Mouse (Mus musculus): ENCODE results near the gene Kmt5a. TPM values are rescaled to one million over a fixed set of nuclear protein-coding genes. Genes with fewer than 3 reads are reported as not detected.

The Kmt5a gene
- polyA plus RNA-seq, 1 experiment from 2014 or later, result 45.4 TPM

DNA sequence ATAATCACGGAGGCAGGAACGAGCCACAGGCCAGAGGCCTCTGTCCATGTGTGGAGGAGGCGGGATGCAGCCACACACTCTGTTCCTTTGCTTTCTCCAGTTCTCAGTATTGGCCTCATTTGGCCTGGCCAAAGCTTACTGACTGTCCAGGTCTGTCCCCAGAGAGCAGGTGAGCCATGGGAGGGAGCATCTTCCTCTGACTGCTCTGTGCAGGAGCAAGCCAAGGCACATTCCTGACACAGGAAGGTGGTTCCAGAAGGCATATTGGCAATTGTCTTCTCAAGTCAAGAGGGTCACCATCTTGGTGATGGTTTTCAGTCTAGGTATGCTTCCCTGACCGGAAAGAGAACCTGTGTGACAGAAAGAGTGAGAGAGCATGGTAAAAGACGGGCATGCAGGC, 23.7 kb downstream of the Kmt5a start:
- no peaks in the 10 kb centered on the region for H3K9me3 ChIP-seq (replicated peaks)
- H3K27me3 ChIP-seq, result no peaks in the 10 kb centered on the region
- ATAC-seq (ENCODE audit: low read depth), result no peak
- H3K9ac ChIP-seq, result no peak overlapping the region
- no peak for DNase-seq
- H3K4me2 ChIP-seq, result no peak overlapping the region
- H3K36me3 ChIP-seq, result peaks cover 61% of the 10 kb centered on the region
- H3K4me1 ChIP-seq (replicated peaks), result no peaks in the 10 kb centered on the region
- H3K27ac ChIP-seq, result no peak overlapping the region
- H3K4me3 ChIP-seq (replicated peaks), result no peak overlapping the region
- 83% methylated on average over 5 of the region's 5 CpGs for WGBS (ENCODE audit: insufficient replicate concordance)

DNA sequence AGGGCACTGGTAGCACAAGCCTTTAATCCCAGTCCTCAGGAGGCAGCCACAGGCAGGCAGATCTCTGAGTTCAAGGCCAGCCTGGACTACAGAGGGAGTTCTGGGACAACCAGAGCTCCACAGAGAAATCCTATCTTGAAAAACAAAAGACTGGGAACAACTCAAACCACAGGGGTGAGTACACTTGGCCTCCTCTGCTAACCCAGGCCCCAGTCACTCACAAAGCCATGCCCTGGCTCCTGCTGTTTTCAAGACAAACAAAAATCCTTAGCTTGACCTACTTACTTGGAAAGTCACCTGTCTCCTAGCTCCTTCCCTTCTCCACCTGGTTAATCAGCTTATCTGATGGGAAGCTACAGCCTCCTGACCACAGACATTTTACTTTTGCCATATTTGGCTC, 25.2 kb downstream of the Kmt5a start:
- Histone ChIP-seq H3K36me3 (peaks cover 56% of the 10 kb centered on the region), H3K4me3 (replicated peaks) (no peak overlapping the region), H3K4me2 (no peak overlapping the region), H3K4me1 (replicated peaks) (no peaks in the 10 kb centered on the region), H3K9me3 (replicated peaks) (no peaks in the 10 kb centered on the region), H3K27ac (no peak overlapping the region), H3K27me3 (no peaks in the 10 kb centered on the region), H3K9ac (no peak overlapping the region)
- ATAC-seq (ENCODE audit: low read depth) (no peak), DNase-seq (no peak)

DNA sequence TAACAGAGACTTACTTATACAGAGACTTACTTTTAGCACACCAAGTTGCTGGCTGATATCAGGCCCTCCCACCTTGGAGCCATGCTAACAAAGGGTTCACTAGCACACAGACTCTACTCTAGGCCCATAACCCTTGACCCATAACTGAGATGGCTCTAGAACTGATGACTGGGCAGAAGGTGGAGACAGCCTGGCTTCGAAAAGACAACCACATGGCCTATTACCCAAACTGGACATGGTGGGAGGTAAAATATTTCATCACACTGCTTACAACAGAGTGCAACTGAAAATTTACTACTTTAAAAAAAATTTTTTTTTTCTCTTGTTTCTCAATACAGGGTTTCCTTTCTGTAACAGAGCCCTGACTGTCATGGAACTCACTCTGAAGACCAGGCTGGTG, 28.0 kb downstream of the Kmt5a start:
- Histone ChIP-seq H3K9me3 (replicated peaks) (no peaks in the 10 kb centered on the region), H3K9ac (no peak overlapping the region), H3K4me1 (replicated peaks) (no peaks in the 10 kb centered on the region), H3K36me3 (peaks cover 32% of the 10 kb centered on the region), H3K4me2 (no peak overlapping the region), H3K27me3 (no peaks in the 10 kb centered on the region), H3K4me3 (replicated peaks) (no peak overlapping the region), H3K27ac (no peak overlapping the region)
- no peak for ATAC-seq (ENCODE audit: low read depth)
- 86% methylated on average over 1 of the region's 1 CpGs for WGBS (ENCODE audit: insufficient replicate concordance)
- DNase-seq, result no peak

DNA sequence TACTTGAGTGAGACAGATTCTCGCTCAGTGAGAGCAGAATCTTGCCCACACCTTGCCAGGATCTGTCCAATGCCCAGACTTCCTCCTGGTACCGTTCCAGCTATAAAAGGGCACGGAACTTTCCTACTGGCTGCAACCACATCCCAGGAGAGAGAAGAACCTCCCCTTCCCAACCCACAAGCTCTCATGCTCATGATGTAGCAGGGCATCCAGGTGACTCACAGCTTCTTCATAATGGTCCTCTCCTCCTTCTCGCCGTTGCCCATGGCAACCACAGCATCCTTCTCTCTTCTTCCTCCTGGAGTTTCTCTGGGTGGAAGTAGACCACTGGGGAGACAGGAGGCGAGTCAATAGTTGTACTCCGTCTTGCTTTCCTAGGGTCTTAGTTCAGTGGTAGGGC, 28.6 kb downstream of the Kmt5a start:
- no peak overlapping the region for H3K4me3 ChIP-seq (replicated peaks)
- DNase-seq, result no peak
- no peak for ATAC-seq (ENCODE audit: low read depth)
- no peaks in the 10 kb centered on the region for H3K9me3 ChIP-seq (replicated peaks)
- no peak overlapping the region for H3K9ac ChIP-seq
- H3K27me3 ChIP-seq, result no peaks in the 10 kb centered on the region
- no peak overlapping the region for H3K27ac ChIP-seq
- H3K4me2 ChIP-seq, result no peak overlapping the region
- WGBS (ENCODE audit: insufficient replicate concordance), result 78% methylated on average over 7 of the region's 7 CpGs
- H3K36me3 ChIP-seq, result peaks cover 26% of the 10 kb centered on the region
- H3K4me1 ChIP-seq (replicated peaks), result no peaks in the 10 kb centered on the region; the same call in 1 of the 2 replicates

DNA sequence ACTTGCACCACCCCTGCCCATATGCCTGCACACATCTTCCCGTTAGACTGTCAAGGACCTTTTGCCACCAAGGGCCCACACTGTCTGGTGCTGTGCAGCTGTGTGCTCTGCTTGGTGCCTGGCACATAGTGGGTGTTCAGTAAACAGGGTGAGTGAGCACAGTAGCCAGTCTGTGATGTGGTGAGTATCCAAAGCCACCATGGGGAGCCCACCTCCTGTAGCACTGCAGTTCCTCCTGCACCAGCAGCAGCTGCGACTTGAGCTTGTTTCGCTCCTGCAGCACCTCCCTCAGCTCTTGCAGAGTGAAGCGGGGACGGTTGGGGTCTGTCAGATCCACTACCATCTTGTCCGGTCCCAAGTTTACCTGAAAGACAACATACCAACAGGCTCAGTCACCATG, 29.8 kb downstream of the Kmt5a start:
- 80% methylated on average over 6 of the region's 6 CpGs for WGBS (ENCODE audit: insufficient replicate concordance)
- ATAC-seq (ENCODE audit: low read depth) (no peak), DNase-seq (no peak)
- Histone ChIP-seq H3K9me3 (replicated peaks) (no peaks in the 10 kb centered on the region), H3K9ac (no peak overlapping the region), H3K4me2 (no peak overlapping the region), H3K4me1 (replicated peaks) (no peaks in the 10 kb centered on the region; the same call in 1 of the 2 replicates), H3K27ac (no peak overlapping the region), H3K36me3 (peaks cover 22% of the 10 kb centered on the region; the same call in 1 of the 2 replicates), H3K27me3 (no peaks in the 10 kb centered on the region), H3K4me3 (replicated peaks) (no peak overlapping the region)

DNA sequence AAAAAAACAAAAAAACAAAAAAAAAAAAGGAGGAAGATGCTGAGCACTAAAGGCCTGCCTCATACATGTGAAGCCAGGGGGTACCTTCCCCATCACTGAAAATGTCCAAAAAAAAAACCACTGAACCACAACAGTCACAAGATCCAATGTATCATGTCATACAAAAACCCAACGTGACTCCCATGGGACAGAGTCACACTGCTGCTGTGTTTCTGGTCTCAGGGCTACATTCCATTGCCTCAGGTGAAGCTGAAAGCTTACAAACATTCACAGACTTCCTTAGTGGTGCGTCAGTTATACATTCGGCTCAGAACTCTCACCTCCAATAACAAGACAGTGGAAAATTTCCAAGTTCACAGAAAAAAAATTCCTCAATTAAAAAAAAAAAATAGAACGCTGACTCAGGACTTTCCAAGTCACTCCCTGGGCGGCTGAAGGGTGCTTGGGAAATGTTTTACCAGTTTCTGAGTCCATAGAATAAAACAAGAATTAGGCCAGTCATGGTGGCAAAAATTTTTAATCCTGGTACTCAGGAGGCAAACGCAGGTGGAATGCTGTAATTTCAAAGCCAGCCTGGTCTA, 31.0 kb downstream of the Kmt5a start:
- H3K27me3 ChIP-seq, result no peaks in the 10 kb centered on the region
- 71% methylated on average over 6 of the region's 6 CpGs for WGBS (ENCODE audit: insufficient replicate concordance)
- H3K4me2 ChIP-seq, result no peak overlapping the region
- no peaks in the 10 kb centered on the region for H3K9me3 ChIP-seq (replicated peaks)
- ATAC-seq (ENCODE audit: low read depth), result no peak
- no peak for DNase-seq
- H3K9ac ChIP-seq, result no peak overlapping the region
- peaks cover 7% of the 10 kb centered on the region for H3K4me1 ChIP-seq (replicated peaks)
- no peak overlapping the region for H3K27ac ChIP-seq
- H3K36me3 ChIP-seq, result peaks cover 22% of the 10 kb centered on the region; the same call in 1 of the 2 replicates
- H3K4me3 ChIP-seq (replicated peaks), result no peak overlapping the region

DNA sequence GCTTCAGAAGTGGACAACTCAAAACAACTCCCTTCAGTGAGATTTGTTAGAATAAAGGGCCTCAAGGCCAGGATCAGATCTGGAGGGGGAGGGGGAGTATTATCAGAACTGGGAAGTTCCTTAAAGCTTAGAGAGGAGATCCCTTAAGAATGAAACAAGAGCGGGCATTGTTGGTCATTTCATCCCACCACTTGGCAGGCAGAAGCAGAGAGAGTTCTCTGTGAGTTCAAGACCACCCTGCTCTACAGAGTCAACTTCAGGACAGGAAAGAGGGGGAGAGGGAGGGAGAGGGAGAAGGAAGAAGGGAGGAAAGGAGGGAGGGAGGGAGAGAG, 39.1 kb downstream of the Kmt5a start:
- Histone ChIP-seq H3K4me3 (replicated peaks) (no peak overlapping the region), H3K4me1 (replicated peaks) (peaks cover 59% of the 10 kb centered on the region), H3K9ac (no peak overlapping the region), H3K27me3 (no peaks in the 10 kb centered on the region), H3K4me2 (peak overlapping the region; percentile 27), H3K27ac (peak overlapping the region; percentile 58), H3K9me3 (replicated peaks) (no peaks in the 10 kb centered on the region), H3K36me3 (no peaks in the 10 kb centered on the region)
- DNase-seq, result no peak
- no peak for ATAC-seq (ENCODE audit: low read depth)
- WGBS (ENCODE audit: insufficient replicate concordance), result 58% methylated on average over 1 of the region's 1 CpGs

DNA sequence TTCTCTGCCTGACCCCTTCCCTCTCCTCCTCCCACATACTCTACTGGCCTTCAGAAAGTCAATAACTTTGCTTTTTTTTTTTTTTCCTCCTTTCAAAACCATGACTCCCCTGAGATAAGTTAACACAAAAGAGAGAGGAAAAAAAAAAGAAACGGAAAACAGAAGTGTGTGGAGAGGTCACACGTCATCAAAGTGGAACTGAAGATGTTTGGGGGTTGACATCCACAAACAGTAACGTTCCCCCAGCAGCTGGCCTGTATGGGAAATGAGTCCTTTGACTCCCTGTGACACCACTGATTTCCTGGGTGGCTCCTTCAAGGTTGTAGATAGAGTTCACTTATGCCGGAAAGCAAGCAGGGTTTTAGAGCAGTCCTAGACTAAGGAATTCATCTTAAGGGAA, 40.4 kb downstream of the Kmt5a start:
- H3K9ac ChIP-seq, result no peak overlapping the region; the same call in 1 of the 2 replicates
- no peaks in the 10 kb centered on the region for H3K9me3 ChIP-seq (replicated peaks)
- H3K4me1 ChIP-seq (replicated peaks), result peaks cover 71% of the 10 kb centered on the region
- H3K4me2 ChIP-seq, result no peak overlapping the region
- DNase-seq (no peak), ATAC-seq (ENCODE audit: low read depth) (no peak)
- no peaks in the 10 kb centered on the region for H3K27me3 ChIP-seq
- no peak overlapping the region for H3K4me3 ChIP-seq (replicated peaks)
- H3K36me3 ChIP-seq, result no peaks in the 10 kb centered on the region
- 60% methylated on average over 4 of the region's 4 CpGs for WGBS (ENCODE audit: insufficient replicate concordance)
- no peak overlapping the region for H3K27ac ChIP-seq

DNA sequence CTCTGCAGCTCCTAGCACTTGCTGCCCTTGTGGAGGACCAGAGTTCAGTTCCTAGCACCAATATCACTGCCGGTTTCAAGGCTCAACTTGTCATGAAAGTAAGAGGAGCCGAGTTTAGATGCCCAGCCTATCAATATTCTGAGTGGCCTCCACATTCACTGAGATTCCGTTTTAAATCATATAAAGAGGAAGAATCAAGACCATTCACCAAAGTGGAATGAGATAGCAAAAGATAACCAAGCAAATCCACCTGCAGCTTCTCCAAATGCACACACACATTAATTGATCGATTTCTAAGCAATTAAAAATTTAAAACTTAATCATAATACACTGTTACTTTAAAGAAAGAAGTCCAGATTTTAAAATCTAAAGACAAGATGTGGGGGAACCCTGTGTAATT, 42.0 kb downstream of the Kmt5a start:
- Histone ChIP-seq H3K4me2 (no peak overlapping the region), H3K27me3 (no peaks in the 10 kb centered on the region), H3K9me3 (replicated peaks) (no peaks in the 10 kb centered on the region), H3K4me3 (replicated peaks) (no peak overlapping the region), H3K27ac (no peak overlapping the region), H3K36me3 (no peaks in the 10 kb centered on the region), H3K9ac (no peak overlapping the region), H3K4me1 (replicated peaks) (peaks cover 59% of the 10 kb centered on the region)
- no peak for ATAC-seq (ENCODE audit: low read depth)
- no peak for DNase-seq
- WGBS (ENCODE audit: insufficient replicate concordance), result 82% methylated on average over 4 of the region's 4 CpGs

DNA sequence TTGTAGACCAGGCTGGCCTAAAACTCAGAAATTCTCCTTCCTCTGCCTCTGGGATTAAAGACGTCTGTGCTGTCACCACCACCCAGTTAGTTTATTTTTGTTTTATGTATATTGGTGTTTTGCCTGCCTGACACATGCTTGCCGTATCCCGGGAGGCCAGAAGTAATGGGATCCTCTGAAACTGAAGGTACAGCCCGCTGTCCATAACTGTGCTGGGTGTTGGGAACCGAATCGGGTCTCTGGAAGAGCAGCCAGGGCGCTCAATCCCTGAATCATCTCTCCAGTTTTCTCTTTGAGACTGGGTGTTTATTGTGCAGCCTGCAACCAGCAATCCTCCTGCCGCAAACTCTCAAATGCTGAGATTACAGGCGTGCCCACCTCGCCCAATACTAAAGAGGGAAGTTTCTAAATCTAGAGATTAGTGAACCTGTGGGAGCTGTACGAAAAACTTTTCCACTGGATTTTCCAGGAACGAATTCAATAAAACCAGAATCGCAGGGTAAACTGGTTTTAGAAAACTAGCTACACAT, 42.8 kb downstream of the Kmt5a start:
- H3K4me3 ChIP-seq (replicated peaks), result peak overlapping the region; percentile 75
- peak; percentile 24 for DNase-seq

DNA sequence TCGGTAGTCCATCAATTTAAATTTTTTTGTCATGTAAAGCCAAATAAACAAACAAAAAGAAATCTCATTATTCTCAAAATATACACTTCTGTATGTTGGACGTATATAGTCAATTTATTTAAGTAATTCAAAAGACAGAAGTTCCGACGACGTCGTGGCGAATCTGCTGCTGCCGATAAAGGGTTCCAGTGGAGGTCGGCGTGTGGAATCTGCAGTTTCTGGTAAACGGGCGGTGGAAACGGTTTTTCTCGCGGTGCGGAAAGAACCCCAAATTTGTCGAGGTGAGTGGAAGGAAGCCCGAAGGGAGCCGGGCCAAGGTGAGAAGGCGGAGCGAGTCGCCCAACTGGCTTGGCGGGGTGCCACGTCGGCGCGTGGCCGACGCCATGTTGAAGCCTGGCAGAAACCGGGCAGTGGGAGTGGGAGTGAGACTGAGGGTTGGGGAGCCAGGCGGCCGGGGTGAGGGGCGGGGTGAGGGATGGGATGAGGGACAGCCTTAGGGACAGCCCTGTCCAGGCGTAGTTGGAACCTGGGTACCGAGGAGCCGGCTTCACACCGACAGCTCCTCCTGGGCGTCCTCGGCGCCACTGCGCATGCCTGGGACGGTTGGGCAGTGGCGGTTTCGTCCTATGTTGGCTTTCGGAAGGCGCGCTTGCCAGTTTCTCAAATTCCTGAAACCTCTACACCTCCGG, 43.4 kb downstream of the Kmt5a start, which contains the start of gene Snrnp35:
Snrnp35 (plus strand) TSS at position 169 of the 689 bp plus-strand sequence.
- Histone ChIP-seq H3K27ac (peak within 1 kb of the TSS; percentile 97), H3K9me3 (replicated peaks) (no peaks in the 10 kb centered on the region), H3K36me3 (0 out of 2 replicates have a peak, but pooled peaks cover 2% of the 10 kb centered on the region), H3K27me3 (no peaks in the 10 kb centered on the region), H3K4me3 (replicated peaks) (peak within 1 kb of the TSS; percentile 75), H3K9ac (peak within 1 kb of the TSS; percentile 88), H3K4me1 (replicated peaks) (peaks cover 45% of the 10 kb centered on the region), H3K4me2 (peak within 1 kb of the TSS; percentile 85)
- peak; percentile 89 for ATAC-seq (ENCODE audit: low read depth)
- under 1% methylated on average over 48 of the region's 48 CpGs for WGBS (ENCODE audit: insufficient replicate concordance)
- peak; percentile 81 for DNase-seq

More for the DNA sequence above, 42.8 kb downstream of the Kmt5a start:
- Histone ChIP-seq H3K4me1 (replicated peaks) (peaks cover 51% of the 10 kb centered on the region), H3K27ac (peak overlapping the region; percentile 97), H3K4me2 (peak overlapping the region; percentile 85), H3K9ac (peak overlapping the region; percentile 88), H3K27me3 (no peaks in the 10 kb centered on the region), H3K36me3 (0 out of 2 replicates have a peak, but pooled peaks cover under 1% of the 10 kb centered on the region), H3K9me3 (replicated peaks) (no peaks in the 10 kb centered on the region)
- no peak for ATAC-seq (ENCODE audit: low read depth)
- 8% methylated on average over 13 of the region's 13 CpGs for WGBS (ENCODE audit: insufficient replicate concordance)
